Mouse (Mus musculus): ENCODE measurements at regions not wholly inside any gene's neighbourhood (a gene's known extent, or its start where the extent isn't known, plus 50 kb on each side); places are given as distances from the start of the nearest gene placed in this dataset.
A peak's percentile ranks its signal among the peaks of the same experiment; 100 is the strongest.

DNA sequence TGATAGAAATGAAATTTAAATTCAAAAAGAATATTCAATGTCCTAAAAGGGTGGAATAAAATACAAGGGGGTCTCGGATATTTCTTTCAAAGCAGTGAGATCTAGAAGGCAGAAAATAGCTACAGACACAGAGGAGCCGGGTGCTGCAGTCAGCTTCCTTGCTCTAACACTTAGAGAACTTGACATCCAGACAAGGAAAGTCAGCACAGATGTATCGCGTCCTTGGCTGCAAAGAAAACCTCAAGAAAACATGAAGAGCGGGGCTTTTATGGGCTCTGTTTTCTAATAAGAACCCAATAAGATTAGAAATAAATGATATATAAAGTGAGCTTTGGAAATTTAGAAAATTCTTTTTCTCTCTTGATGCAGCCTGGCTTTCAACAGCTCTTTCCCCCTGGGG, 53.1 kb upstream of the Glis3 start:
- no peak for DNase-seq (ENCODE audit: extremely low spot score)

- DNase-seq (ENCODE audit: extremely low spot score): no peak
Measured at GRCm38 (mm10) chr19:28733781-28734180, 53.9 kb upstream of the Glis3 start.

GRCm38 (mm10) chr19:28743176-28743793, 63.4 kb upstream of the Glis3 start:
- DNase-seq (ENCODE audit: extremely low spot score): no peak

GRCm38 (mm10) chr19:28745105-28745504, 65.2 kb upstream of the Glis3 start:
- DNase-seq (ENCODE audit: extremely low spot score): no peak

DNA sequence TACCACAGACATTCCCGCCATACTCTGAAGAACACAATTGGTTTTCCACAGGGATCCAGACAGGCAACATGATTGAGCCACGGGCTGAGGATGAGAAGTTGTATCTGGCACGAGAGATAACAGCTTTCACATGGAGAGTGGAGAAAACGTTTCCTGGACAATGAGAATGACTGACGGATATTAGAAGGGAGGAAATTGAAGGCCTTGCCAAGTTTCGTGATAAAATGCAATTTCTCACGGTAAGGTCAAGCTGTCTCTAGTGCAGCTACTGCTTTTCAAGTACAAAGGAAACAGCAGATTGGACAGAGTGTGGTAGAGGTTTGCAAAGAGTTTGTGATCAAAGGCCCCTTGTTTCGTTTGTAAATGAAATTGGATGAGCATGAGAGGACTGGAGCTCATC, 65.7 kb upstream of the Glis3 start:
- DNase-seq (ENCODE audit: extremely low spot score): no peak

- DNase-seq (ENCODE audit: extremely low spot score): no peak
Measured at GRCm38 (mm10) chr19:28751091-28751490, 71.2 kb upstream of the Glis3 start.

DNA sequence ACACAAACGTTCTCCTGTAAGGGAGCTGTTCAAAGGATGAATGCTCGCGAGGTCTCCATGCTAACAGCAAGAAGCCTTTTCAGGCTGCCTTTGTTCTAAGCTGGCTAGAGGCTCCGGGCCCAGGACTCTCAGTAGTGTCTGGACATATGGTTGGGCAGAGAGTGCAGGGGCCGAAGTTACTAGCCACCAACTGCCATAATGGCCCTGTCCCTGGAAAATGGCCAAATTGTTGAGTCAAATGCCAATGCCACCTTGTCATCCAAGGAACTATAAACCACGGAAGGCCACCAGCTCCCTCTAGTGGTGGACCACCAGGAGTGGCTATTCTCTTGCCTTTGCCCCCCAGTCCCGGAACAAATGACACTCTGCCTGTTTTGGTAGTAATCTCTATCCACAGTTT, 76.0 kb upstream of the Slc1a1 start:
- DNase-seq (ENCODE audit: extremely low spot score): peak; percentile 64

DNA sequence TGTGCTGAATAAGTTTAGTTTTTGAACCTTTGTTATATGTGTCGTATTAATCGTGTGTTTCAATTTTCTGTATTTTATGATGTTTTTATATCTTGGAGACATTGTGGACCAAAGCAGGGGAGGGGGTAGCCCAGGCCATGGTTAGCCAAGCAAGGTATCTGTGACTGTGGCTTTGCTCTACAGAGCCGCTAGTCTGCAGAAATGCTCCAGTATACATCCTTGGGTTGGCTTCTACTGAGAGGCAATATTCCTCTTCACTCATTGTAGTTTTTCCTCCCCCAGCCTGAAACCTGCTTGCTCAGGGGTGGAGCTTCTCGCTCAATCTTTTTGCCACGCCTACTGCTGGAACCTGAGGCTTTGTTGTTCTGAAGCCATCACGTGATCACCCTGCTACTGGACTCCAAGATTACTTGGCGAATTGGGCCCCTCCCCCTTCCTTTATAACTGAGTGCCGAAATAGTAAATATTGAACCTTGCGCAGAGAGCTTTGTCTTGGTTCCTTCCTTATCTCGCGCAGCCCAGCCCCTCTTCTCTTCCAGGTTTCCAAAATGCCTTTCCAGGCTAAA, 70.0 kb upstream of the Slc1a1 start:
- DNase-seq (ENCODE audit: extremely low spot score): no peak

- peak; percentile 10 for DNase-seq (ENCODE audit: extremely low spot score)
Measured at GRCm38 (mm10) chr19:28768218-28768617, 66.6 kb upstream of the Slc1a1 start.

GRCm38 (mm10) chr19:28770419-28770818, 64.4 kb upstream of the Slc1a1 start:
- DNase-seq (ENCODE audit: extremely low spot score): no peak

- DNase-seq (ENCODE audit: extremely low spot score): no peak
Measured at GRCm38 (mm10) chr19:28771836-28772235, 63.0 kb upstream of the Slc1a1 start.

DNA sequence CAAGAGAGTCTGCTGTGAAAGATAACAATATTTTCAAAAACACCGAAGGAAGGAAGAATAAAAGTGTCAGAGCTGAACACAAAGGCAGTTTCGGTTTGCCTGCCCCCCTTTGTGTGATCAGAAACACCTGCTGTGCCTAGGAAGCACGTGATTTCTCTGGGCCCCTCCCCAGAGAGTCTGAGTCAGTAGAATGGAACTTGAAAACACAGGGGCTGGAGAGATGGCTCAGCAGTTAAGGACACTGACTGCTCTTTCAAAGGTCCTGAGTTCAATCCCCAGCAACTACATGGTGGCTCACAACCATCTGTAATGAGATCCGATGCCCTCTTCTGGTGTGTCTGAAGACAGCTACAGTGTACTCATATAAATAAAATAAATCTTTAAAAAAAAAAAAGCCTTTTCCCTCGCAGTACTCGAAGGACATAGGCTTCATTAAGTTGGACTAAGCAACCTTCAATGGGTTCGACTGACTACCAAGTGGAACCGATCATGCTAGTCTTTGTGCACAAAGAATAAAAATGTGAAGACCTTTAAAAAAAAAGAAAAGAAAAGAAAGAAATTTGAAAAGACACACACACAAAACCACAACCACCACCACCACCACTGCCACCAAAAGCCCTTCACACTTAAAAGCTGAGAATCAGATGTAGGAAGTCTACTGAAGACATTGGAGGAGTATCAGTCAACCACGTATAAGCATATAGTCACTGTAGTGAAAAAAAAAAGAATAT, 61.8 kb upstream of the Slc1a1 start:
- DNase-seq (ENCODE audit: extremely low spot score): no peak

DNA sequence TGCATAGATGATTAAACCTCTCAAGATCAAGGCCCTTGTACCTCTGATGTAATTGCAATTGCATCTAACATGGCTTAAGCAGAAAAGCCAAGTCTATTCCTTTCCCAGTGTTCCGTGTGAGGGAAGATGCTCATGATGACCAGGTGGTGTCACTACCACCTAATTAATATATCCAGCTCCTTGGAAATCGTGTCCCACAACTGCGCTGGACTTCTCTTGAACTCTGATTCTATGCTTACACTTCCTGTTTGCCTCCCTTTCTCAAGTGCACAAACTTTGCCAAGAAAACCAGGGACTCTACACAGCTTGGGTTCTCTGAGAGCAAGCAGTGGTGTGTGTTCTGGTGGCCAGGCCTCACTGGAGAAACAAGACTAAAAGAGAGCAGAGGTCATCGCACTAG, 58.0 kb upstream of the Slc1a1 start:
- DNase-seq (ENCODE audit: extremely low spot score): peak; percentile 39

DNA sequence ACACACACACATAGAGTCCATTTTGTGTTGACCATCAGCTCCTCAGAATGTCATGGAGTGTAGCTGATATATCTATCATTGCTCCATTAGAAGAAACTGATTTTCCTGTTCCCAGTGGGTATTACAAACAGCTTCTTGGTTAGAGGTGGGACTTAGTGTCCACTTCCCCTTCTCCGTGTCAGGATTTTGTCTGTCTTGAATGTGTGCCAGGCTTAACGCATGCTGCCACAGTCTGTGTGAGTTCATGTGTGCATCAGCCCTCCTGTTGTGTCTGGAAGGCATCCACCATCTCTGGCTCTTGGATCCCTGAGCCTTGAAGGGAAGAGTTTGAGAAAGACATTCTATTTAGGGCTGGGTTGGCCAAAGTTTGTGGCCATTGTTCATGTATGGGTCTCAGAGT, 57.2 kb upstream of the Slc1a1 start:
- DNase-seq (ENCODE audit: extremely low spot score): no peak

GRCm38 (mm10) chr19:28778386-28778785, 56.5 kb upstream of the Slc1a1 start:
- DNase-seq (ENCODE audit: extremely low spot score): no peak

- no peak for DNase-seq (ENCODE audit: extremely low spot score)
Measured at GRCm38 (mm10) chr19:28781971-28782370, 52.9 kb upstream of the Slc1a1 start.
